Mouse (Mus musculus) testis, adult 2 months (tissue): Measurements from ENCODE around the gene 1810055G02Rik.

Source experiments
- CTCF ChIP-seq: fragments of 200-500 bp; IDR thresholded peaks from 2 replicates; pipeline ENCODE4 v1.5.1; 2012; ENCODE audit warnings: low read depth, mild to moderate bottlenecking, inconsistent platforms, low read length, moderate library complexity; ENCODE audit not compliant: control insufficient read depth, insufficient read depth, insufficient replicate concordance
- POLR2A ChIP-seq: fragments of 200-500 bp; IDR thresholded peaks from 2 replicates; pipeline ENCODE4 v1.6.1; 2012; ENCODE audit warnings: low read depth, mild to moderate bottlenecking, inconsistent platforms, low read length, moderate library complexity; ENCODE audit not compliant: control insufficient read depth

- TF ChIP-seq CTCF (no peak), POLR2A (no peak)
Measured at GRCm38 (mm10) chr19:3743362-3743761, 35.3 kb downstream of the 1810055G02Rik start.
